Mouse (Mus musculus): ENCODE measurements at regions not wholly inside any gene's neighbourhood (a gene's known extent, or its start where the extent isn't known, plus 50 kb on each side); places are given as distances from the start of the nearest gene placed in this dataset.
A peak's percentile ranks its signal among the peaks of the same experiment; 100 is the strongest.

GRCm38 (mm10) chr11:22644010-22644625, 132.2 kb downstream of the Tmem17 start:
- no peak for DNase-seq (ENCODE audit: low spot score in 2 of 2)

GRCm38 (mm10) chr11:22644877-22645276, 133.0 kb downstream of the Tmem17 start:
- no peak for DNase-seq (ENCODE audit: low spot score in 2 of 2)

- DNase-seq (ENCODE audit: low spot score in 2 of 2): no peak
Measured at GRCm38 (mm10) chr11:22646192-22646936, 134.5 kb downstream of the Tmem17 start.

GRCm38 (mm10) chr11:22648275-22648674, 136.4 kb downstream of the Tmem17 start:
- DNase-seq (ENCODE audit: low spot score in 2 of 2): no peak

- DNase-seq (ENCODE audit: low spot score in 2 of 2): no peak
Measured at GRCm38 (mm10) chr11:22650771-22651170, 138.9 kb downstream of the Tmem17 start.

GRCm38 (mm10) chr11:22651313-22651712, 139.4 kb downstream of the Tmem17 start:
- DNase-seq (ENCODE audit: low spot score in 2 of 2): no peak

- no peak for DNase-seq (ENCODE audit: low spot score in 2 of 2)
Measured at GRCm38 (mm10) chr11:22651911-22652310, 140.0 kb downstream of the Tmem17 start.

- no peak for DNase-seq (ENCODE audit: low spot score in 2 of 2)
Measured at GRCm38 (mm10) chr11:22652931-22653330, 141.0 kb downstream of the Tmem17 start.

- no peak for DNase-seq (ENCODE audit: low spot score in 2 of 2)
Measured at GRCm38 (mm10) chr11:22653366-22653765, 141.5 kb downstream of the Tmem17 start.

- no peak for DNase-seq (ENCODE audit: low spot score in 2 of 2)
Measured at GRCm38 (mm10) chr11:22657635-22658034, 145.7 kb downstream of the Tmem17 start.

- no peak for DNase-seq (ENCODE audit: low spot score in 2 of 2)
Measured at GRCm38 (mm10) chr11:22661072-22661471, 149.2 kb downstream of the Tmem17 start.

- no peak for DNase-seq (ENCODE audit: low spot score in 2 of 2)
Measured at GRCm38 (mm10) chr11:22661713-22662551, 150.0 kb downstream of the Tmem17 start.

GRCm38 (mm10) chr11:22665978-22666377, 154.1 kb downstream of the Tmem17 start:
- no peak for DNase-seq (ENCODE audit: low spot score in 2 of 2)

- no peak for DNase-seq (ENCODE audit: low spot score in 2 of 2)
Measured at GRCm38 (mm10) chr11:22666378-22666777, 154.5 kb downstream of the Tmem17 start.

GRCm38 (mm10) chr11:22668220-22668619, 156.3 kb downstream of the Tmem17 start:
- DNase-seq (ENCODE audit: low spot score in 2 of 2): no peak

GRCm38 (mm10) chr11:22669267-22669666, 157.4 kb downstream of the Tmem17 start:
- DNase-seq (ENCODE audit: low spot score in 2 of 2): no peak

GRCm38 (mm10) chr11:22671791-22672490, 160.1 kb downstream of the Tmem17 start:
- no peak for DNase-seq (ENCODE audit: low spot score in 2 of 2)

- no peak for DNase-seq (ENCODE audit: low spot score in 2 of 2)
Measured at GRCm38 (mm10) chr11:22675047-22675446, 163.2 kb downstream of the Tmem17 start.

- DNase-seq (ENCODE audit: low spot score in 2 of 2): no peak
Measured at GRCm38 (mm10) chr11:22675754-22676153, 163.9 kb downstream of the Tmem17 start.

GRCm38 (mm10) chr11:22677337-22677736, 165.4 kb downstream of the Tmem17 start:
- peak; percentile 29 to 38 for DNase-seq (ENCODE audit: low spot score in 2 of 2)

GRCm38 (mm10) chr11:22684576-22684975, 172.7 kb downstream of the Tmem17 start:
- no peak for DNase-seq (ENCODE audit: low spot score in 2 of 2)

GRCm38 (mm10) chr11:22690829-22691228, 169.9 kb downstream of the B3gnt2 start:
- no peak for DNase-seq (ENCODE audit: low spot score in 2 of 2)
